Mouse (Mus musculus) mature B cell (primary cell): ENCODE data around the gene Trem3.

ENCODE experiments used
- in situ Hi-C: fragments of 300-500 bp; cut with MboI; formaldehyde crosslinking; loops from 2 replicates; pipeline ENCODE4 v1.14.3; 2019

Gene Trem3

DNA sequence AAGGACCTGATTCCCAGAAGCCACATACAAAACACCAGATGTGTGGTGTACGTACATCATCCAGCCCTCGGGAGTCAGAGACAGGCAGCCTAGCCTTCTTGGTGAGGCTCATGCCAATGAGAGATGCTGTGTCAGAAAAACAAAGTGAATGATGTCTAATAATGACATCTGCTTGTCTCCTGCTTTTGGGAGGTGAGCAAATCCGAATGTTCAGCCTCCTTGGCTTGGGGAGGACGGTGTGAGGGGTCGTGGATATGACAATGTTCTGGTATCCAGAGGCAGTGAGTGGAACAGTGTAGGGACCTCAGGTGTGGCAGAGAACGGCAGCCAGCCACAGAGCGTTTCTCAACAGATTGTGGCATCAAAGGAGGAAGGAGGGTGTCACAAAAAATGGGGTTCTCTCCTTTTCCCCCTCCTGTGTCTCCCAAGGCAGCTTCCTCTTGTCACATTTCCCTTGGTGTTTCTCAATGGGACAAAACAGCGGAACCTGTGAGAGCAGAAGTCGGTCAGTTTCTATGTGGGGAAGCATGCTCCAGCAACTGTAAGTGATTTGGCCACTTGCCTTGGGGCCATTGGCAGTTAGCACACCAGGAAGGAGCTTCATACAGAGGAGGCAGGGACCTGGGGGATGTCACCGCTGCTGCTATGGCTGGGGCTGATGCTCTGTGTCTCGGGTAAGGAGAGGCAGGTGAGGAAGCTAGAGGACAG is at the start of gene Trem3:
Gene Trem3 (plus strand): TSS at position 557 of the 708 bp plus-strand sequence.
- in situ Hi-C loops, result no loop called here

DNA sequence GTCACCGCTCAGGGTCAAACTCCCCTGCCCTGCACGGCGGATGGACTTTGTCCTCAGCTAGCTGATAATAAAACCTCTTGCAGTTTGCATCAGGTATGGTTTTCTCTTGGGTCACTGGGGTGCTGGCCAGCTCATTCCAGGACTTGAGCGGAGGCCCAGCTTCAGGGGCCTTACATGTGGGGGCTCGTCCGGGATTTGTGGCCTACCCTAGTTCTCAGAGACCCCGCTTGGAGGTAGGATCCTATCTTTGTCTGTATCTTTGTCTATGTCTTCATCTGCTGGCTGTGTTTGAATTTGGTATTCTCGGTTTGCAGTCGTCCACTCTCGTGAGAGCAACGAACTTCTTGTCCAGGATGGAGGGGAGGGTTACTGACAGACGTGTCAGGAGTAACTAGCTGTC is 44.5 kb upstream of the Trem3 start:
- in situ Hi-C loops, result no loop called here

DNA sequence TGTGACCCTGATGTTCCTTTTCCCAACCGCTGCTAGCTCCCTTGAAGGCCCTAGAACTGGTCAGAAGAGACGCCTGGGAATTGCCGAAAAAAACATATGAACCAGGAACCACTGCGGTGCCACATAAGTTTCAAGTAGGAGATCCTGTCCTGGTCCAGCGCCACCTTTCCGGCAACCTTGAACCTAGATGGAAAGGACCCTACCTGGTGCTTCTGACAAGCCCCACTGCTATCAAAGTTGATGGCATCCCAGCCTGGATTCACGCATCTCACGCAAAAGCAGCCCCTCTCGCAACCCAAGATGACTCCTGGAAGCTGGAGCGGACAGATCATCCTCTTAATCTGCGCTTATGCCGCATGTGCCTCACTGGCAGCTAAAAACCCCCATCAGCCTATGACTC is 35.0 kb upstream of the Trem3 start:
- in situ Hi-C loops, result no loop called here

DNA sequence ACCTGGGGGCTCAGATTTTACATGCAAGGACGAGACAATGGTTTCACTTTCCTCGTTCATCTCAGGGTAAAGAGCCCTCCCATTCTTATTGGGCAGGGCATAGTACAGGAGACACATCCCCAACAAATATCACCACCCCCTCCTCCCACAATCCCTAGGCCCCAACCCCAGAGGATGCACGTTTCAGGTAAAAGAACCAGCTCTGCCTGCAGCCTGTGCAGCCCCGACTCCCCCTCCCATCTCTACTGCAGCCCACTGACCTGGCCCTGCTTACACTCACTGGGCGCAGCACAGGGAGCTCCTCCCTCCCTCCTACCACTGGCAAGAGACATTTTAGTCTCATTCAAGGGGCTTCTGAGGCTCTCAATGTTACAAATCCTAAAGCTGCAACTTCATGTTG is 34.1 kb upstream of the Trem3 start:
- in situ Hi-C loops, result no loop called here

DNA sequence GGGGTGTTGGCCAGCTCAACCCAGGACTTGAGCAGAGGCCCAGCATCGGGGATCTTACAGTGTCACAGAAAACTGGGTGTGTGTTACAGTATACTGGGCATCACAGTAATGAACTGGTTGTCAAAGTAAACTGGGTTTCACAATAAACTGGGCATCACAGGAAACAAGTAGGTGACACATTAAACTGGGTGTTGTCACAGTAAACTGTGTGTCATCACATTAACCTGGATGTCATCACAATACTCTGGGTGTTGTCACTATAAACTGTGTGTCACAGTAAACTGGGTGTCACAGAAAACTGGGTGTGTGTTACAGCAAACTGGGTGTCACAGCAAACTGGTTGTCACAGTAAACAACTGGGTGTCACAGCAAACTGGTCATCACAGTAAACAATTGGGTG is 32.1 kb upstream of the Trem3 start:
- in situ Hi-C loops, result no loop called here

DNA sequence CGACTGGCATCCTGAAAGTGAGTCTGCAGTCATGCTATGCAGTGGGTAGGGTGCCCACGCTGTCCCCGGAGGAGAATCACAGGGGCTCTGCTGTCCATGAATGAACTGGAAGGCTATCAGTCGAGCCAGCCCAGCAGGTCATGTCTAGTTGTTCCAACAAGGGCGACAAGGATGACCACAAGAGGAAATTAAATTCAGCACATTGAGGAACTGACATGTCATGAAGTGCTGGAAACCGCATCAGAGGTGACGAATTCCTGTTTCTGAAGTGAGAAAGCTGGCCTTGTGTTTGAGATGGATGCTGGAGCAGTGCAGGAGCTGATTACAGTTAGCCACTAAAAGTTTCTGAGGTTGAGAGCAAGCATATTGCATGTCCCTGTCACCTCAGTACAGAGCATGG is 16.9 kb upstream of the Trem3 start:
- in situ Hi-C loops, result no loop called here

DNA sequence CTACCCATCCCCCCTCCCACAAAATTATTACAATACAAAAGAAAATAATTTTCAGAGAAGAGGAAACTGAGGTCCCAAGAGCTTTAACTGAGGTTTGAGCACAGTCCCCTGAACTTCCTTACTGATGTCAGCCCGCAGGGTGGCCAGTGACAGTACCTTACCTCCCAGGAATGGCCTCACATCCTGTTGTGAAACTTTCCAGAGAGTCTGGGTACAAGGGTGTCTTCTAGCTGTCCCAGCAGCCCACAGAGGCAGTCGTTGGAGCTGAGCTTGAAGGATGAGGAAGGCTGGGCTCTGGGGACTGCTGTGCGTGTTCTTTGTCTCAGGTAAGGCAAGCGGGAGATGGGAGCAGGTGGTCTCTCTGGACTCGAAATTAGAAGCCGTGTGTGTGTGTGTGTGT is 15.1 kb upstream of the Trem3 start, which contains the start of gene Trem1:
Gene Trem1 (plus strand): TSS at position 251 of the 400 bp plus-strand sequence.
- in situ Hi-C loops, result no loop called here

DNA sequence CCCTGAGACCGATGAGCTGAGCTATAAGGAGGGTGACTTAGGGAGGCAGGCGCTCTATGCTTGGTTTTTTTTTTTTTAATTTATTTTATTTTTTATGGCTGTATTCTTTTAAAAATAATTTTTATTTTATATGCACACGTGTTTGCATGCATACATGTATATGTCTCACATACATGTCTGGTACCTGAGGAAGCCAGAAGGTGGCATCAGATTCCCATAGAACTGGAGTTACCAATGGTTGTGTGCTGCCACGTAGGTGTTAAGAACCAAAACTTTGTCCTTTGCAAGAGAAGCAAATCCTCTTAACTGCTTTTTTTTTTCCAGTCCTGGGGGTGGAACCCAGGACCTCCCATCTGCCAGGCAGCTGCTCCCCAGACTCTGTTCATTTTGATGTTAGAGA is 13.8 kb upstream of the Trem3 start:
- in situ Hi-C loops, result no loop called here

DNA sequence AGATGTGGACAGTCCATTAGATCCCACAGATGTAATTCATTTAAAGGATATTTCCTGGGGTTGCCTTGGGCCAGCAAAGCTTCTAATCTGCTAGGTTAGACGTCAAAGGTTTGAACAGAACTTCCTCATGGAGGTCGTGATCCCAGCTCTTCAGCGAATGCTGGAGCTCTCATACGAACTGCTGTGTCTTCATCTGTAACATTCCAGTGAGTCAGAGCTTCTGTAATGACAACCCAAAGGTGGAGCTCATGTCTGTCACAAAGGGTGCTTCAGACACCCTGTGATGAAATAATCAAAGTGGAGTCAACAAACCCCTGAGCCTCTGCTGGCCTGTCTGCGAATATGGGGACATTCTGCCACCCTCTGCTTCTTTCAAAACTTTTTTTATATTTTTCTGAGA is 13.0 kb upstream of the Trem3 start:
- in situ Hi-C loops, result no loop called here

DNA sequence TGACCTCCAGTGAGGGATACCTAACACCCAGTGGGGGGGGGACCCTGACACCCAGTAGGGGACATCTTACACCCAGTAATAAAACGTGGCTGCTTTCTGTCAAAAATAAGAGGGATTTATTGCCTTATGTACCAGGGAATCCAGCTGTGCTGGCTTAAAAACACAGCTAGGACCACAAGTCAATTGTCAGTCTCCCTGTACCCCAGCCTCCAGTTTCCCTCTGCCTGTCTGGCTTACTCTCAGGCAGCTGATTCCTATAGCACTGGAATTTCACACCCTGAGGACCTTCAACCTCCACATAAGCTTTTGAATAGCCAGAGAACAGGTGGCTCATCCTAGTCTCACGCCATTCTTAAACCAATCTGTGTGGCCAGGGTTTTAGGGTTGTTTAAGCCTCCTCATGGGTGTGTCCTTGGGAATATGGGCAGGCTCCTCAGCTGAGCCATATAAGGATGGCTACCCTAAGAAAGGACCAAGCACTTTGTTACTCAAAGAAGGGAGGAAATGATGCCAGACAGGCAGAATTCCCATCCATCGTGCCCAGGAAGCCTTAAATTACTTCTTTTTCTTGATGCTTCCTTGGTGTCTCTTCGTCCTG is 11.7 kb upstream of the Trem3 start:
- in situ Hi-C loops, result no loop called here

DNA sequence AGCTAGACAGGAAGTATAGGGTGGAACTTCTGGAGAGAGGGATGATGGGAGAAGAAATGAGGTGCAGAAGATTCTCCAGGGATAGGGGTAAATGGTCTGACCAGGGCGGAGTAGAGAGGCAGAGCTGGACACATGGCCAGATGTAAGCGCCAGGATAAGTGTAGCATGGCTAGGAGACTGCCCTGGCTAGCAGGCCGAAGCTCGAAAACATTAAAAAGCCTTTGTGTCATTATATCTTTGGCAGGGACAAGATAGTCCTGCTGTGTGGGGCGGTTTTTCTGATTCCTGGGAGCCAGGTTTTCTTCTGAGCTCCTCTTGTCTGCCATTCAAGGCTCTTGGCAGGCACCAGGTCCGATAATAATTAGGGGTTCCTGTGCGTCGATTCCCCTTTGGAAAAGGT is 10.0 kb upstream of the Trem3 start:
- in situ Hi-C loops, result no loop called here

DNA sequence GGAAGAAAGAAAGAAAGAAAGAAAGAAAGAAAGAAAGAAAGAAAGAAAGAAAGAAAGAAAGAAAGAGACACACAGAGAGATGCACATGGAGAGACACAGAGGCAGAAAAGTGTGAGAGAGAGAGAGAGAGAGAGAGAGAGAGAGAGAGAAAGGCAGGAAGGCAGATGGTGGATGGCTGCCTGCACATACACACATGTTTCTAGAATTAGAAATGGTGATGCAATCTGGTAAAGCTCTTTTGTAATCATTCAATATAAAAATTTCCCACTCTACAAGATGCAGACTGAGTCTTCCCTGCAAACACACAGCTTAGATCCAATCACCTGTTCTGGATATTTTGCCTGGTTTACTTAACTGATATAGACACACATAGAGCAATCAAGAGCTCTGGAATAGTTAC is 1.5 kb downstream of the Trem3 start:
- in situ Hi-C loops, result no loop called here

DNA sequence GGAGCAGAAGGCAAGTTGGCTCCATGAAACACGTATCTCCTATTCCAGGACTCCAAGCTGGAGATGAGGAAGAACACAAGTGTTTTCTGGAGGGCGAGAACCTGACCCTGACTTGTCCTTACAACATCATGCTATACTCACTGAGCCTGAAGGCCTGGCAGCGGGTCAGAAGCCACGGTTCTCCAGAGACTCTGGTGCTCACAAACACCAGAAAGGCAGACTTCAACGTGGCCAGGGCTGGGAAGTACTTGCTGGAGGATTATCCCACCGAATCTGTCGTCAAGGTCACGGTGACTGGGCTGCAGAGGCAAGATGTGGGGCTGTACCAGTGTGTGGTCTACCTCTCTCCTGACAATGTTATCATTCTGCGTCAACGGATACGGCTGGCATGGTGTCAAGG is 1.9 kb downstream of the Trem3 start:
- in situ Hi-C loops, result no loop called here

DNA sequence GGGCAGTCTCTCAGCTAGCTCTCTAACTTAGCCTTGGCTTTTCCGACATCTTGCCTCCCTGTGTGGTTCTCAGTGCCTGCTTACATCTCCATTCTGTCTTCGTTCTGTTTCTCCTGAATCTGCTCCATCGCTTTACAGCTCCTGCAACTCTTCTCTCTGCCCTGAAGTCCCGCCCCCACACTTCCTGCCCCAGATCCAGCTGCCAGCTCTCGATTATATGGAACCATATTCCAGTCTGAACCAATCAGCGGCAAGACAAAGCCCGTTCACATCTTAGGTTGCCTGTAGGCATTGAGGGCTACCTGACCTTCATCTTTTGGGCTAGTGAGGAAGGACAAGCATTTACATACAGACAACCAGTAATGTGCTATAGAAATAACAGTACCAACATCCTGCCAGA is 3.1 kb downstream of the Trem3 start:
- in situ Hi-C loops, result no loop called here

DNA sequence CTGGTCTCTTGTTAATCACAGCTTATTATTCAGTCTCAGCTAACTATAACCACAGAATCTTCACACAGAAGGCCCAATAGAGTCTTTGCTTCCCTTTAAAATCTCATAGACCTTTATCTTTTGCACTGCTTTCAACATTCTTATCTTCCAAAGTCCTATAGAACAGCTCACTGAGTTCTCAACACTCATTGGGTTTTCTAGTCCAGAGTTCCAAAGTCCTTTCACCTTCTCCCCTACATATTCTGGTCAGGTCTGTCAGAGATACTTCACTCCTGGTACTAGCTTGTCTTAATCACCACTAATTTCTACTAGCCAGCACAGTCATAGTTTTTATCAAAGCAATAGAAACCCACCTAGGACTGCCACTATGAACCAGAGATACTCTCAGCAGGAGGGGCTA is 9.0 kb downstream of the Trem3 start:
- in situ Hi-C loops, result no loop called here

DNA sequence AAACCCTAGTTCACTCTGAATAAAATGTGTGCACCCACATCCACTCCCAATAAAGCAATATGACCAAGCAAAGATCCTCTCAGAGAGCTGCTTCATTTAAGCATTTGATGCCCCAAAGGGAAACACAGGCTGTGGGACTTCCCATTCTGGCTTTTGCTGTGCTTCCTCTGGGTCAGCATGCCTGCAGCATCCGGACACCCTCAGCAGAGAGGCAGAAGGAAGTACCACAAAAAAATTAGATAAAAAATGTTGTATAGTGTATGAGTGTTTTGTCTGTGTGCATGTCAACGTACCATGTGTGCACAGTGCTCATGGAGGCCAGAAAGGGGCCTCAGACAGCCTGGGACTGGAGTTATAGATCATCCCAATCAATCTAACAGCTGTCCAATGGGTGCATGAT is 14.3 kb downstream of the Trem3 start:
- in situ Hi-C loops, result no loop called here

DNA sequence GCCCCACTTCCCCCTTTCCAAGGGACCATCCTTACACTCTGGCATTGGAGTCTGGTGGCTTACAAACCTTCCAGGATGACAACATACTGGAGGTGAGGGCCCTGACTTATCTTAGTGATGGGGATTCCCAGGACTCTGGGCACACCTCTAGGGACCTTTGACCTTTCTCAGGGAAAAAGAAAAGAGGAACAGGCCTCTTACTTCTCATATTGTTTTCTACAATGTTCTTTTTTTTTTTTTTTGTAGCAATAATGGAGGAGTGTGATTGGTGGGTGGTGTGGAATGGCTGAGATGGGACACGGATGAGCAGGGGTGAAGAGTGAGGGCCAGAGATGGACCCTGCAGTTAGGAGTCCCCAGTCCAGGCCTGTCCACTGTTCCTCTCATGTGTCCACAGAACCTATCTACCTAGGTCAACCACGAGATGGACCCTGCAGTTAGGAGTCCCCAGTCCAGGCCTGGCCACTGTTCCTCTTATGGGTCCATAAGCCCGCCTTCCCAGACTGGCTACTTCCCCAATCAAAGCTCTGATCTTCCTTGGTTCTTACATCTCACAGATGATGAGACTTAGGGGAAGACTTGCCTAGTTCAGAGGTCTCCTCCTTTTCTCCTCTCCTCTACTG is 16.3 kb downstream of the Trem3 start, which contains the start of gene Treml4:
Gene Treml4 (plus strand): TSS at position 555 of the 622 bp plus-strand sequence.
- in situ Hi-C loops, result no loop called here

DNA sequence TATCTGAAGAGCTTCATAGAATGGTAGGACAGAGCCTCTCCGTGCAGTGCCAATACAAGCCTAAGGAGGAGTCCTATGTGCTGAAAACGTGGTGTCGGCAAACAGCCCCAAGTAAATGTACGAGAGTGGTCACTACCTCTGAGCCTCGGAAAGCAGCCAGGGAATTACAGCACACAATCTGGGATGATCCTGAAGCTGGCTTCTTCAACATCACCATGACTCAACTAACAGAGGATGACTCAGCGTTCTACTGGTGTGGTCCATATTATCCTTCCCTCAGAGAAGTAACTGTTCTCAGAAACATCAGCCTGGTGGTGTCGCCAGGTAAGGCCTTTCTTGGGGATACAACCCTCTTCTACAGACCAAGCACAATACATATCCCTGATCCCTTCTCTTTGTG is 17.1 kb downstream of the Trem3 start:
- in situ Hi-C loops, result no loop called here

DNA sequence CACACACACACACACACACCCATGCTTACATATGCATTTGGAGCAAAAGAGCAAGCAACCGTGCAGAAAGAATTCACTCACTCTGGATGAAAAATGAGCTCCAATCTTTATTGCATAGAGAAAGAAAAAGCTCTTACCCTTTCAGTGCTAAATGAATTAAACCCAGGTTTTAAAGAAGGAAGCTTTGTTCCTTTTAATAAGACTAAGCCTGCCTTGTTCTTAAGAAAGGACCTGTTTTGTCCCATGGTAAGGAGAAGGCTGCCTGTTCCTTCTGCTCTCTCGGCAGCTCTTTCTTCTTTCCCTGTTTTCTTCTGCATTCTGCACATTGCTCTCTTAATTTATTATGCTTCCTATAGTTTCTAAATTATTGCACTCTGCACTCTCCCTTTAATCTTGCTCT is 18.6 kb downstream of the Trem3 start:
- in situ Hi-C loops, result no loop called here

DNA sequence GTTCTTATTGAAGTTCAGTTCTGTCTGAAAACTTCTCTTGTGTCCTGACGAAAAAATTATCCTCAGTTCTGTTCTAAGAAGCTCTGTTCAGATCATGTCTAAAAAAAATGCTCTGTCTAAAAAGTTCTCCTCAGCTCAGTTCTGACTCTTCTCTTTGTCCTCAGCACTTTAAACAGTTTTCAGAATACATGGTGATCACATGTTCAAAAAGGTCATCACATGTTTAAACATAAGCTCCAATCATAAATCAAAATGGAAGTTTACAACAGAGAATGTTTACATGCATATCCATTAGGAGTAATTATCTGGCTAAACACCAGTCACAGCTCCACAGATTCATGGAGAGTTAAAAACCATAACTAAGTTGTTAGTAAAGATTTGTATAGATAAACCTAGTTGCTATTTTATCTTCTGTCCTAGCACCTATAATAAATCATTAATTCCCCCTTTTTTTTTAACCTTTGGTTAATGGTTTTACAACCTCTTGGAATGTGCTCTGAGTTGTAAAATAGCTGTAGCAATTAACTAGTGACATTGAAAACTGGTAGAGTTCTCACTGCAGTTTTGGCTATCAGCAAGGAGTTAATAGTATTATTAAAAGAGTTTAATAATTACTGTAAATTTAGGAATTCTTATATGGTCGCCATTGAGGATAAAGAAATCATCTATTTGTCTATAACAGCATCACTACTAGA is 19.2 kb downstream of the Trem3 start:
- in situ Hi-C loops, result no loop called here

DNA sequence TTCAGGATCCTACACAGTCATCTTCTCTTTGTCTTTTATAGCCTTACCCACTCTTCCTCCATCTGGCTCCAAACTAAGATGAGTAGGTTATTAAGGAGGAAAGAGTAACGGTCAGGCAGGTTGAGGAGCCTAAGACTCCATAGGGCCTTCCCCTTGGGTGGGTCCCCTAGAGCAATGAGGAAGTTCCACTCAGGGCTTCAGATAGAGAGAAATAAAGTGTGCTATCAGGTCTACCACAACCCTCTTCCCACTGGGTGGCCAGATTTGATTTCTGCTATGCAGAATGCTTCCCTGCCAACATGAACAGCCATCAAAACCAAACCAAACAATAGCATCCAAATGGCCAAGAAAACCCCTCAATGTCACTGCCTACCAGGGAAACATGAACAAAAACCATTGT is 20.0 kb downstream of the Trem3 start:
- in situ Hi-C loops, result no loop called here

DNA sequence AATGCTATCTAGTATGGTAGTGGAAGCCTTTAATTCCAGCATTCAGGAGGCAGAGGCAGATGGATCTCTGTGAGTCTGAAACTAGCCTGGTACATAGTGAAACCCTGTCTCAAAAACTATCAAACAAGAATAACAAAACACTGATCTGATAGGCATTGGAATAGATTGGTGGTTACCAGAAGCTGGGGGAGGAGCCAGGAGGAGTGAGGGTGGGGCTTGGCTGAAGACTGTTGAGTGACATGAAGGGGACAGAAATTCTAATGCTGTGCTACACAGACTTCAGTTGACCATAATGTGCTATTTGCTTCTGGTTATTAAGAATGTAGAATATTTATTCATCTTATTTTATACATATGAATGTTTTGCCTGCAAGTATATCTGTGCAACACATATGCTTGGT is 20.7 kb downstream of the Trem3 start:
- in situ Hi-C loops, result no loop called here

DNA sequence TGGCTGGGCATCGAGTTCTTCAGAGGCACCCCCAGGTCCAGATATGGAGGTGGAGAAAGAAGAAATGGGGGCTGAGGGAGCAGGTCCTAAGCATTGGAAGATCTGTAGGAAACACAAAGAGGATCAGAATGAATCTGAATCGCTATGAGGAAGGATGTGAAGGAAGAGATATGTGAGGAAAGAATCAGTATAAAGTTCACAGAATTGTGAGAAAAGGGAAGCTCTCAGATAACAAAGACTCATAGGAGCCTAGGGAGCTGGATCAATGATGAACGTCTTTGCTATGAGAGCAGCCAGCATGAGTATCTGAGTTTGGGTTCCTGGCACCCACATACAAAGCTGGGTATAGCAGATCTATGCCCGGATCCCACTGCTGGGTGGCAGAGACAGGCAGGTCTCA is 22.3 kb downstream of the Trem3 start:
- in situ Hi-C loops, result loop anchor here (10.0 kb wide), 1 partner anchor 145 kb away; no protein-coding TSS in a partner anchor
